Mouse (Mus musculus) activated CD4-positive, CD25-positive, alpha-beta regulatory T cell (primary cell): ENCODE results near the gene 1810024B03Rik. TPM values are rescaled to one million over a fixed set of nuclear protein-coding genes. Genes with fewer than 3 reads are reported as not detected.

Experiments used
- polyA plus RNA-seq, 2 experiments: library from polyadenylated mRNA; unstranded; fragments of 100-300 nt; shearing (Covaris generic); gene quantifications; one replicate each; pipeline ENCODE4 v1.2.1; 2017

The 1810024B03Rik gene
- polyA plus RNA-seq = 1 to 10 TPM in 1 of 2 experiments, under 1 TPM in 1; 0.57 to 1.4 TPM

GRCm38 (mm10) chr2:127207547-127208451, at the start of gene 1810024B03Rik, which contains the start of gene Snrnp200:
1810024B03Rik (minus strand) TSS chr2:127208280.
Snrnp200 (plus strand) TSS chr2:127208386.

DNA sequence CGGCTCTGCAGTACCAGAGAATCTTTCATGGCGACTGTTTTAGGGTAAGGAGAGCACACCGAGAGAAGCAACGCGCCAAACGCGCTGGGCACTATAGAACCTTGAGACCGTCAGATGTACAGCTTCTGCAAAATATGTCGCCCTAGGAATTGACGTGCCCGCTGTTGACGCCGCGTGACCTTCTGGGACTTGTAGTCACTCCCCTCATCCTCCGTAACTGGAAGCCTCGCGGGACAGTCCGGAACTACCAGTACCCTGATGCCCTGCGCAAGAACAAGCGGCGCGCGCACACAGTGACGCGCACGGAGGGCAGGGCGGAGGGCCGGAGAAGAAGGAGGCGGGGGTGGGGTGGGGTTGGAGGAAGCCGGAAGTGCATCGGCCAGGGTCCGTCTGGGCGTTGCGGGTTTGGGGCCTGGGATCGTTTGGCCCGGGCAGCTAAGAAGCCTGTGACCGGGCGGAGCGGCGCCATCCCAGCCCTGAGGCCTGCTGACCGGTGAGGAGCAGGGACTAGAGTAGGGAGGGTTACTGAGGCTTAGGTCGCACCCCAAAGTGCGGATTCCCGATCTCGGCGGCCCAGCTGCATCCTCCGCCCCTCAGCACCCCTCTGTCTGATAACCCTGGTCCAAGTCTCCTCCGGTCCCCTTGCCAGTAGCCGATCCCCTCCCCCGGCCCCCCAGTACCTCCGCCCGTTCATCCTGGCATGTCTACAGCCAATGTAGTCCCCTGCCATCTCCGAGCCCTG, 39.7 kb upstream of the 1810024B03Rik start, which contains the start of the genes Ciao1 and Tmem127:
TSS of gene Ciao1 (minus strand) at position 225 of the 742 bp plus-strand sequence.
TSS of gene Tmem127 (plus strand) at position 317 of the 742 bp plus-strand sequence.

GRCm38 (mm10) chr2:127143158-127144063, 64.7 kb downstream of the 1810024B03Rik start, which contains the start of gene Itpripl1:
Itpripl1 (minus strand) TSS chr2:127143442.

Other genes starting within 250 kb of the 1810024B03Rik start
- 10 to 100 TPM; 13.7 to 15.9 TPM for gene Ap4e1, start 199.6 kb downstream of the 1810024B03Rik start, polyA plus RNA-seq
- gene Blvra, start 137.6 kb downstream of the 1810024B03Rik start, polyA plus RNA-seq = 10 to 100 TPM; 81.4 to 92.6 TPM
- 10 to 100 TPM; 19.1 to 20.0 TPM for gene Ncaph, start 74.3 kb downstream of the 1810024B03Rik start, polyA plus RNA-seq
- 1 to 10 TPM; 6.7 to 7.8 TPM for gene Itpripl1, start 64.8 kb downstream of the 1810024B03Rik start, polyA plus RNA-seq
- 10 to 100 TPM; 40.1 to 72.2 TPM for gene Snrnp200, start 106 bp upstream of the 1810024B03Rik start, polyA plus RNA-seq
- 10 to 100 TPM; 70.5 to 83.6 TPM for gene Ciao1, start 39.5 kb upstream of the 1810024B03Rik start, polyA plus RNA-seq
- 10 to 100 TPM; 30.2 to 49.1 TPM for gene Tmem127, start 39.6 kb upstream of the 1810024B03Rik start, polyA plus RNA-seq
- gene Stard7, start 61.9 kb upstream of the 1810024B03Rik start, polyA plus RNA-seq = 100 to 1,000 TPM in 1 of 2 experiments, 10 to 100 TPM in 1; 63.9 to 105 TPM
- gene Dusp2, start 127.9 kb upstream of the 1810024B03Rik start, polyA plus RNA-seq = 100 to 1,000 TPM; 263 to 563 TPM
- gene Astl, start 130.4 kb upstream of the 1810024B03Rik start, polyA plus RNA-seq = under 1 TPM; 0.17 to 0.42 TPM
- gene Adra2b, start 154.9 kb upstream of the 1810024B03Rik start, polyA plus RNA-seq = under 1 TPM in 1 of 2 experiments, not detected in 1; 0.15 TPM
- gene Gpat2, start 216.9 kb upstream of the 1810024B03Rik start, polyA plus RNA-seq = under 1 TPM in 1 of 2 experiments, not detected in 1; 0.97 TPM
- gene Fahd2a, start 236.3 kb upstream of the 1810024B03Rik start, polyA plus RNA-seq = 10 to 100 TPM; 36.5 to 37.9 TPM